Mouse (Mus musculus) ES-Bruce4 (cell line): ENCODE data around the gene Togaram2.

Source experiments
- CTCF ChIP-seq: IDR thresholded peaks from one replicate; pipeline ENCODE4 v1.8.1; 2011; ENCODE audit warnings: low read depth, low read length
- EP300 ChIP-seq: IDR thresholded peaks from 2 replicates; pipeline ENCODE4 v1.6.1; 2011; ENCODE audit warnings: low read depth, low read length; ENCODE audit not compliant: insufficient read depth

GRCm38 (mm10) chr17:71631806-71632205 is 41.3 kb upstream of the Togaram2 start:
- TF ChIP-seq CTCF (no peak), EP300 (no peak)
